Mouse (Mus musculus): ENCODE measurements at regions not wholly inside any gene's neighbourhood (a gene's known extent, or its start where the extent isn't known, plus 50 kb on each side); places are given as distances from the start of the nearest gene placed in this dataset.

DNA sequence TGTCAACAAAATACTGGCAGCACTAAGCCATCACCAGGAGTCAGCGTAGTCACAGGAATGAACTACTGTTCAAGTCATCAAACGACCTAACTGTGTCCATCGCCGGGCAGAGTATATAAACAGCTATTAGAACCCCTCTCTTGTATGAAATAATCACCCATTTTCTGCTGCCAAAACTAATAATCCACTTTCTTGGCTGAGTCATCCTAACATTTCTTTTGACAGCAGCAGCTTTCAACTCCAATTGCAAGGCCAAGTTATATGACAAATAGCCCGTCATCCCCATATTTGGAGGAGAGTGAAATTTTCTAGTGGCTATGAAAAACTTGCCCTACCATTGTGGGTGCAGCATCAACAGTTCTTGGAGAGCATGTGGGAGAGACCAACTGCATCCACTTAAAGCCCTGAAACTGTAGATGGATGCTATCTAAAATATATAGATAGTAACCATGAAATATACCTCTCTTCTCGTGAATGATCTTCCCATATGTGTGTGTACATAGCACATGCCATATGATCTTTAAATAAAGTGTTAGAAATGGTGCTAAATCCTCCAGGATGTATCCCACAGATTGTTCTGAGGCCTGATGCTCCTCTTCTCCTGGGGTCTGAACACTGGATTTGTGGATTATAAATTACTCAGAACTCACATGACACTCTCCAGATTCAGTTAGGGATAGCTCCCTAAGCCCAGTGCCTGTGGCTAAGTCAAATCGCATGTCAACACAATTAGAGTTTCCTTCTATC is 189.9 kb upstream of the Tmem72 start:
- no peak overlapping the region for H3K4me3 ChIP-seq
- H3K27ac ChIP-seq: peak overlapping the region; percentile 37
- DNase-seq (ENCODE audit: extremely low spot score in 1 of 2, low spot score in 2 of 2): no peak
- TF ChIP-seq CTCF (IDR thresholded peaks at IDR 0.05): no peak
- intact Hi-C loops (cut with DNase I): loop anchor here (10.0 kb wide), 2 partner anchors 238 to 658 kb away; no protein-coding TSS in a partner anchor

DNA sequence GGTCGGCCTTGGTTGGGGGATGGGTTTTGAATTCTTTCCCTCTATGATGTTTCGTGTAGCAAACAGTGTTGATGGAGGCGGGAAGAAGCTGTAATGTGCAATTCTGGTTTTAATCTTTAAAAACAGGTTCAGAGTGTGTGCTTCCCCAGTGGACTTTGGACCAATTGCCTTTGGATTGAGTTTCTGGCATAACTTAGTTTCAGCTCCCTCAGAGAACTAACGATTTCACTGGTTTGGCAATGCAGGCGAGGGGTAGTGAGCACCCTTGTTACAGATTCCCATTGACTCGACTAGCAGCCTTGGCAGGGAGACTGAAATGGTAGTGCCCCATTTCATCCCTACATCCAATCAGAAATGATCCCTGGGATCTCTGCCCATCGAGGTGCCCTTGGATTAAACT is 193.9 kb upstream of the Tmem72 start:
- TF ChIP-seq CTCF (IDR thresholded peaks at IDR 0.05): no peak
- DNase-seq (ENCODE audit: extremely low spot score in 1 of 2, low spot score in 2 of 2): no peak
- intact Hi-C loops (cut with DNase I): no loop called here
- no peak overlapping the region for H3K4me3 ChIP-seq
- no peak overlapping the region for H3K27ac ChIP-seq

DNA sequence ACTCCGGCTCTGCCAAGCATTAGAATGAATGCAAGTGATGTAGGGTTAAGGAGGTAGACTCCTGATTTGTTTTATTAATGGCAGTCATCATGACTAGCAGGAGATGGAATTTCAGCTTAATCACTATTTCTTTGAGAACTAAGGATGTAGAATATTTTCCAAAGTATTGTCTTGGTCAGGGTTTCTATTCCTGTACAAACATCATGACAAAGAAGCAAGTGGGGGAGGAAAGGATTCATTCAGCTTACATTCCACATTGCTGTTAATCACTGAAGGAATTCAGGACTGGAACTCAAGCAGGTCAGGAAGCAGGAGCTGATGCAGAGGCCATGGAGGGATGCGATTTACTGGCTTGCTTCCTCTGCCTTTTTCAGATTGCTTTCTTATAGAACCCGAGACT is 195.4 kb upstream of the Tmem72 start:
- Histone ChIP-seq H3K27ac (no peak overlapping the region), H3K4me3 (no peak overlapping the region)
- TF ChIP-seq CTCF (IDR thresholded peaks at IDR 0.05): no peak
- DNase-seq (ENCODE audit: extremely low spot score in 1 of 2, low spot score in 2 of 2): no peak
- intact Hi-C loops (cut with DNase I): no loop called here

DNA sequence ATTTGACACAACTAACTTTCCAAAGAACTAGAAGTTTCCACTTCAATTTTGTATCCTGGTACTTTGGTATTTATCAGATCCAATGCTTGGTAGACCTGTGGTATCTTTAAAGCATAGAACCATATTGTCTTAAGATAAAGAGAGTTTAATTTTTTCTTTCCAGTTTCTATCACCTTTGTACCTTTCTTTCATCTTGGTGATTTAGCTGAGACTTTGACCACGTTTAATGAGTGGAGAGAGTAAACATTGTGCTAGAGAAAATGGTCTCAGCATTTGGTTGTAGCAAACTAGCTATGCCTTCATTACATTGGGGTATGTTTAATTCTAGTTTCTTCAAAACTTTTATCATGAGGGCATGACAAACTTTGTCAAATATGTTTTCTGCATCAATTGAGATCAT is 197.4 kb upstream of the Tmem72 start:
- intact Hi-C loops (cut with DNase I): no loop called here
- DNase-seq (ENCODE audit: extremely low spot score in 1 of 2, low spot score in 2 of 2): no peak
- Histone ChIP-seq H3K27ac (no peak overlapping the region), H3K4me3 (no peak overlapping the region)
- TF ChIP-seq CTCF (IDR thresholded peaks at IDR 0.05): no peak

DNA sequence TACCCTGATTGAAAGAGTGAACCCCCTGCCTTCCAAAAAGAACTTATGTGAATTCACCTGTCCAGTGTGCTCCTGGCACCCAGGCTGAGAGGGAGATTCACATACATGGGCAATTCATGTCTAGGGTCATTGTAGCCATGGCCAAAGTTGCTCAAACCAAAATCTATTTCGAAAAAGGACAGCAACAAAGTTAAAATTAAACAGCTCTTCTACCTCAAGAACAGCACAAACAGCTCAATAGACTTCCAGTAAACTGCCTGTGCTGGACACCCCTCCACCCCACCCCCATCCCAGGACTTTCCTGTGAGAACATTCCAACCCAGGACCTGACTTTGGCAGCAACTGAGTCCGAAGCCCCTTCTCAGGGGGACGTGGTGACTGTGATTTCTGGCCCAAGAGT is 218.3 kb upstream of the Tmem72 start:
- Histone ChIP-seq H3K27ac (no peak overlapping the region), H3K4me3 (no peak overlapping the region)
- no peak for TF ChIP-seq CTCF (IDR thresholded peaks at IDR 0.05)
- no peak for DNase-seq (ENCODE audit: extremely low spot score in 1 of 2, low spot score in 2 of 2)
- intact Hi-C loops (cut with DNase I): no loop called here

DNA sequence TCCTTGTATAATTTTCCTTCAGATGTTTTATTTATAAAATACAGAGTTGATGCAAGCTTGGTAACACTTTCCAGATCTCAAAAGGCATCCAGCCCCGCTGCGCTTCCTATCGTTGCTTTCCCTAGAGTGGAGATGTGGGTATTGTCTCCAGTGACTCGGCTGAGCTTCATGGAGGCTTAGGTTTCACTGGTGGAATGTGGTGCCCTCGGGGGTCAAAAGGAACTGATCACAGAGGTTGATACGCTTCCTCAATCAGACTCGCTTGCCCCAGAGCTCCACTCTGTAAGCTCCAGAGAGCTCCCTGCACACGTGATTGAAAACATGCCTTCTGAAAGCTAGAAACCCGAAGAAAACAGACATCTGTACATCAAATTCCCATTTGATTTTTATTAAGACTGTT is 224.9 kb upstream of the Tmem72 start:
- no peak overlapping the region for H3K27ac ChIP-seq
- no peak overlapping the region for H3K4me3 ChIP-seq
- no peak for DNase-seq (ENCODE audit: extremely low spot score in 1 of 2, low spot score in 2 of 2)
- no peak for TF ChIP-seq CTCF (IDR thresholded peaks at IDR 0.05)
- intact Hi-C loops (cut with DNase I): no loop called here

DNA sequence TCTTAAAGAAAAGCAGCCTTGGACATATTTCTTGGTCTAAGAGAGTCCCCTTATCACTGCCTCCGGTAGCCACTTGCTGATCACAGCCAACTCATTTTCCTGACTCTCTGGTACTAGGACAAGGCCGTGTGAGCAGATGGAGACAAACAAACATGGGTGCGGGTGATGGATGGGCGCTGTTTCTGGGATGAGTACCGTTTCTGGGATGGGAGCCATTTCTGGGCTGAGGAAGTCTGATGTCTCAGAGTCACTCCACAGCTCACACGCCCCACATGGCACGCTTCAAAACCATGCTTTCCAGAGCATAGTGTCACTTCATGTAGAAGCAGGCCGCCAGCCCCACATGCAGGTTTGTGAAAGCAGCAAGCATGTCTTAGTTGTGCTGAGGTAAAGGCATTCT is 225.6 kb upstream of the Cxcl12 start:
- no peak for TF ChIP-seq CTCF (IDR thresholded peaks at IDR 0.05)
- Histone ChIP-seq H3K4me3 (no peak overlapping the region), H3K27ac (no peak overlapping the region)
- no peak for DNase-seq (ENCODE audit: extremely low spot score in 1 of 2, low spot score in 2 of 2)
- intact Hi-C loops (cut with DNase I): no loop called here

DNA sequence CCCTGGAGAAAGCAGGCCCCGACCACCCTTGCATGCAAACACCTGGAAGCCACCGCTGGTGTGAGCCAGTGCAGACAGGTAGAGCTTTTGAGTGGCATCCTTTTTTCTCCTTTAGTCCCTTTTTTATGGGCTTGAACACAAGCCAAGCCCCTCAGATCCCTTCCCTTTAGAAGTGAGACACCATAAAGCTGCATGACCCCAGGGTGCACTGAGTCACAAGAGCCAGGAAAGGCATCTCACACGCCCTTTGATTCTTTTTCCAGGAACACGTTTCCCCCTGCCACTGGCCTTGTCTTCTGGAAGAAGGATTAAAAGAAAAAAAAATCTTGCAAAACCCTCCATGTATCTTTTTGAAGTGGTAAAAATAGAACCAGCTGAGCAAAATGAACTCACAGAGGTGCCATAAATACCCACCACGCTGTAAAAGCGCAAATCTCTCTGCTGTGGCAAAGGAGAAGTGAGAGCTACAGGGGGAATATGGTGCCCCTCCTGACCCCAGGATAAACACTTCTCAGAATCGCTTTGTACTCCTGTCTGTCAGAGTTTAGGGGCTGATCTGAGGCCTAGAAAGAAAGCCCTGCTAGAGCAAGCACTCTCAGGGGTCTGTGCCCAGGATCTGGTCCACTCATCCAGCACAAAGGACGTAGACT is 222.1 kb upstream of the Cxcl12 start:
- H3K27ac ChIP-seq: no peak overlapping the region
- intact Hi-C loops (cut with DNase I): no loop called here
- TF ChIP-seq CTCF (IDR thresholded peaks at IDR 0.05): no peak
- DNase-seq (ENCODE audit: extremely low spot score in 1 of 2, low spot score in 2 of 2): no peak
- H3K4me3 ChIP-seq: no peak overlapping the region

DNA sequence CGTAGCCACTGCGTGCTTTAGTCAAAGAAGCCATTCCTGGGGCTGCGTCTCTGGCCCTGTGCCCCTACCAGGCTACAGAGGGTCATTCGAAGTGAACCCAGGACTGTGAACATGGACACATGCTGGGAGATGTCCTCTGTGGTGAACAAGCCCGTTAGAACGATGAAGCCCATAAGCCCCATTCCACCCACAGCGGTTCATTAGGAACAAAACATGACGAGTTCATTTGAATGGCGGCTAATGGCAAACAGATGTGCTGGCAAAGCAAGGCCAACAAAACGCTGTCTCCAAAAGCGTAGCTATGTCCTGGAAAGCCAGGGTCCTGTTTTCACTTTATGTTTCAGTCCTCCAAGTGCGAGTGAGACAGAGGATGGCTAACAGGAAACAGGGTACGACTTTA is 208.7 kb upstream of the Cxcl12 start:
- no peak for DNase-seq (ENCODE audit: extremely low spot score in 1 of 2, low spot score in 2 of 2)
- no peak for TF ChIP-seq CTCF (IDR thresholded peaks at IDR 0.05)
- intact Hi-C loops (cut with DNase I): no loop called here

DNA sequence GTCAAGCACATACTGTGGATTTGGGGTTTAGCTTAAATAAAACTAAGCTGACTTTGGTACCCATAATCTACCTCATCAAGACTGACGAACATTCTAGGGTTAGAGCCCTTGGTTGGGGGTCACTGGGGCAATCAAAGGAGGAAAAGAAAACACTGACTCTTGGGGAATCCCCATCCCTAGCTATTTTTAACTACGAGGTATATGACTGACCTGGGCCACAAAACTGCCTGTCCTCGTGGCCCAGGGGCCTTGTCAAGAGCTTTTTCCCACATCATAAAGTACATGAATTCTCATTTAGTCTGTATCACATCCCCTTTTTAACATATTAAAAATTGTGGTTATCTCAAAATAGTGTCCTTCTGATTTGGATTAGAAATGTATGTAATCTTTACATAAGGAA is 207.7 kb upstream of the Cxcl12 start:
- intact Hi-C loops (cut with DNase I): no loop called here
- no peak overlapping the region for H3K4me3 ChIP-seq
- DNase-seq (ENCODE audit: extremely low spot score in 1 of 2, low spot score in 2 of 2): no peak
- no peak for TF ChIP-seq CTCF (IDR thresholded peaks at IDR 0.05)
- H3K27ac ChIP-seq: no peak overlapping the region

More for the DNA sequence above, 208.7 kb upstream of the Cxcl12 start:
- Histone ChIP-seq H3K4me3 (no peak overlapping the region), H3K27ac (no peak overlapping the region)

DNA sequence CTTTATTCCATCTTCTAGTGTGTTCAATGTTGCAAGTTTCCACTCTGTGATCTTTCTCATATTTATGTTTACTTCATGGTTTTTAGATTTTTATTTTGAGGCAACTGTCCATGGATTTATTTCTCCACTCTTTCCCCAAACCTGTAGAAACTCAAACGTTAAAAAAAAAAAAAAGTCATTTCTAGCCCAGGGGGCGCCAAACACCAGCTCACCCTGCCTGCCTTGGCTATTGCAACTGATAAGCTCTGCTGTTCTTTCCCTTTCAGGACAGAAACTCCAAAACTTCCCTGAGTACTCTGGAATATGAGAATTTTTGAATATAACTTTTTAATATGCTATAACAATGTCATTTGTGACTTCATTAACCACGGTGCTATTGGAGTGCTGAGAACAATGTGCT is 201.9 kb upstream of the Cxcl12 start:
- no peak for DNase-seq (ENCODE audit: extremely low spot score in 1 of 2, low spot score in 2 of 2)
- TF ChIP-seq CTCF (IDR thresholded peaks at IDR 0.05): peak; percentile 55
- intact Hi-C loops (cut with DNase I): loop anchor here (2.0 to 5.0 kb wide), 2 partner anchors 200 to 861 kb away; no protein-coding TSS in a partner anchor
- H3K27ac ChIP-seq: no peak overlapping the region
- H3K4me3 ChIP-seq: no peak overlapping the region

DNA sequence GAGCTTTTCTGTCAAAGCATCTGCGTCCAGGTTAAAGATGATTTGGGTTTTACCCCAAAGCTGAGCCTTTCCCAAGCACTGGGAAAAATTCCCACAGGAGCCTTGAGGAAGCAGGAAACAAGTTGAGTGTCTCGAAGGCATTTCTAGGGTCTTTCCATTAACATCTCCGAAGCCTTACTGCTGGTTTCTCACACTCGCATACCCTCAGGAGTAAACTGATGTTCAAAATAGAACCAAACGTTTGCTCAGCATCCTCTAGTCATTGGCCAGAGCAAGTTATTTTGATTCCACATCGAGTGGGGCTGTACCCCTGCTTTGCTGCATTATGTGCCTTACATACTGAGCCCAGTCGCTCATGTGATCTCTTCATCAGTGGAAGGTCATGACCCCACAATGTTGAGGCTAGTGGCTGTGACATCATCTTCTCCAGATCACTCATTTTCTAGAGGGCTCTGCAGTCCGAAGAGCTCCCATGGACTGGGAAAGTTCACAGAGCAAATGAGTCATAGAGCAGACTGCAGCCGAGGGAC is 198.9 kb upstream of the Cxcl12 start:
- no peak for DNase-seq (ENCODE audit: extremely low spot score in 1 of 2, low spot score in 2 of 2)
- no peak for TF ChIP-seq CTCF (IDR thresholded peaks at IDR 0.05)
- intact Hi-C loops (cut with DNase I): loop anchor here (5.0 kb wide), 1 partner anchor 858 kb away; no protein-coding TSS in a partner anchor
- H3K4me3 ChIP-seq: no peak overlapping the region
- H3K27ac ChIP-seq: no peak overlapping the region
